Mouse (Mus musculus): ENCODE results near the gene Inpp4b.

GRCm38 (mm10) chr8:81565484-81565883, 223.1 kb downstream of the Inpp4b start:
- no peak for TF ChIP-seq CTCF (IDR thresholded peaks at IDR 0.05; ENCODE audit: borderline replicate concordance, extremely low read depth, insufficient read depth, insufficient read length)
- no peak for TF ChIP-seq POLR2A (IDR thresholded peaks at IDR 0.05; ENCODE audit: borderline replicate concordance, extremely low read depth, insufficient read depth, insufficient read length, poor library complexity, severe bottlenecking)
